Mouse (Mus musculus) thymus, adult 2 months (tissue): ENCODE measurements around the gene Dnajb4.

Experiments
- CTCF ChIP-seq: fragments of 200-500 bp; IDR thresholded peaks from 2 replicates; pipeline ENCODE4 v1.5.1; 2012; ENCODE audit warnings: mild to moderate bottlenecking, control low read depth, low read length, moderate library complexity, borderline replicate concordance; ENCODE audit not compliant: control insufficient read depth, poor library complexity, insufficient read depth; ENCODE audit errors: extremely low read depth
- POLR2A ChIP-seq: fragments of 200-500 bp; IDR thresholded peaks from 2 replicates; pipeline ENCODE4 v1.6.1; 2012; ENCODE audit warnings: mild to moderate bottlenecking, low read length, control low read depth, moderate library complexity; ENCODE audit not compliant: control insufficient read depth, poor library complexity, insufficient read depth; ENCODE audit errors: extremely low read depth

DNA sequence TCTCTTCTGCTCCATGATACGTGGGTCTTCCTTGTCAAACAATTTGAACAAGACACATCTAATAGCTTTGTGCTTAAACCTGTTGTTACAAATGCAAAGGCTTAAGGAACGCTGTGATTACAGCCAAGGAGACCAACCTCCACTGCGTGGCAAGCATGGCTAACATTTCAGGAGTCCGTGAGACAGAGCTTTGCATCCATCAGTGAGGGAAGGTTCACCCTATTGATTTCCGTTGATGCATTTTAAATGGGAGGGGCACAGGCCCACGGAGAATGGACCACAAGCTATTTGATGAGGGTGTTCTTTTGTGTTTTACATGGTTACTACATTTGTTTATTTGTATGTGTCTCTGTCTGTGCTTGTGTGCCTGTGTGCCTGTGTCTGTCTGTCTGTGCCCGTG, 81.5 kb downstream of the Dnajb4 start:
- TF ChIP-seq POLR2A, result no peak
- no peak for TF ChIP-seq CTCF
